Mouse (Mus musculus): ENCODE data around the gene Rangap1. TPM values are rescaled to one million over a fixed set of nuclear protein-coding genes. Genes with fewer than 3 reads are reported as not detected.

Rangap1 gene
- total and polyA plus RNA-seq, 3 experiments = 128 to 207 (median 180) TPM

DNA sequence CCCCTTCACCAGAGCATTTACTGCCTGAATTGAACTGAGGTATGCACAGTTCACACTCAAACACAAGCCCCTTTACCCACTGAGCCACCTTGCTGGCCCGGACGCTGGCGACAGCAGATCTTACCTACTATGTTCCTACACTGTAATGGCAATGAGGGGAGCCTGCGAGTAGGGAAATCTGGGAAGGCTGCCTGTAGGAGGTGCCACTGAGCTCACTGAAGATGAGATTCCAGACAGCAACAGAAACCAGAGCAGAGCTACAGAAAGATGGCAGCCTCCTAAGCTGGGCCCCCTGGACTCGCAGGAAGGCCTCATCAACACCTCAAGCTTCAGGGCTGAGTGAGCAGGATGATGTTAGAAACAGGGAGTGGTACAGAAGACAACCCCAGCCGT lies 26.2 kb downstream of the Rangap1 start:
- Histone ChIP-seq H3K4me2 (ENCODE audit: insufficient read depth, low read depth, poor library complexity, severe bottlenecking) (no peak overlapping the region), H3K4me3 (replicated peaks in 1 of 3; ENCODE audit: low read depth in 2 of 3, low read length in 2 of 3, poor library complexity in 1 of 3) (no peak overlapping the region), H3K27me3 (replicated peaks) (no peaks in the 10 kb centered on the region), H3K27ac (ENCODE audit: insufficient read depth, low read depth) (no peak overlapping the region), H3K79me2 (replicated peaks; ENCODE audit: control insufficient read depth, extremely low read depth, insufficient read depth, poor library complexity, severe bottlenecking) (peaks cover 16% of the 10 kb centered on the region), H3K4me1 (ENCODE audit: control insufficient read depth in 1 of 2, insufficient read depth in 2 of 2) (no peaks in the 10 kb centered on the region), H3K9ac (ENCODE audit: insufficient read depth, low read depth) (no peak overlapping the region), H3K36me3 (replicated peaks in 1 of 2; ENCODE audit: control insufficient read depth in 1 of 2, insufficient read depth in 1 of 2, low read length in 1 of 2) (peaks cover 92 to 98% of the 10 kb centered on the region in 2 experiments), H3K9me3 (replicated peaks; ENCODE audit: low read length) (no peaks in the 10 kb centered on the region)
- TF ChIP-seq IRF4 (IDR thresholded peaks at IDR 0.05; ENCODE audit: low read depth, low read length) (no peak), CTCF (conservative IDR thresholded peaks at IDR 0.05 in 1 of 2, IDR thresholded peaks at IDR 0.05 in 1 of 2; ENCODE audit: low read depth in 2 of 2, low read length in 2 of 2) (peak in 1 of 2 experiments; percentile 20; a peak in 1 of 4 replicates), PAX5 (IDR thresholded peaks at IDR 0.05; ENCODE audit: low read length) (no peak), ZMIZ1 (IDR thresholded peaks at IDR 0.05; ENCODE audit: low read depth, low read length) (no peak), MAZ (IDR thresholded peaks at IDR 0.05; ENCODE audit: low read depth, low read length) (no peak), MEF2A (IDR thresholded peaks at IDR 0.05; ENCODE audit: borderline replicate concordance, low read depth, low read length) (no peak), TCF12 (IDR thresholded peaks at IDR 0.05; ENCODE audit: low read depth, low read length) (no peak)
- in situ Hi-C loops (cut with MboI; ENCODE audit: low pct_ligation_motif_present, low pct_unique_long_range_greater_than_20kb, low sequenced_read_pairs) (loop anchor here (25.0 kb wide), 1 partner anchor 193 kb away; no protein-coding TSS in a partner anchor), dilution Hi-C loops (cut with MboI; ENCODE audit: extremely low pct_ligation_motif_present, extremely low pct_unique_long_range_greater_than_20kb, low sequenced_read_pairs) (no loop called here)
- DNase-seq (ENCODE audit: extremely low read depth) = no peak

DNA sequence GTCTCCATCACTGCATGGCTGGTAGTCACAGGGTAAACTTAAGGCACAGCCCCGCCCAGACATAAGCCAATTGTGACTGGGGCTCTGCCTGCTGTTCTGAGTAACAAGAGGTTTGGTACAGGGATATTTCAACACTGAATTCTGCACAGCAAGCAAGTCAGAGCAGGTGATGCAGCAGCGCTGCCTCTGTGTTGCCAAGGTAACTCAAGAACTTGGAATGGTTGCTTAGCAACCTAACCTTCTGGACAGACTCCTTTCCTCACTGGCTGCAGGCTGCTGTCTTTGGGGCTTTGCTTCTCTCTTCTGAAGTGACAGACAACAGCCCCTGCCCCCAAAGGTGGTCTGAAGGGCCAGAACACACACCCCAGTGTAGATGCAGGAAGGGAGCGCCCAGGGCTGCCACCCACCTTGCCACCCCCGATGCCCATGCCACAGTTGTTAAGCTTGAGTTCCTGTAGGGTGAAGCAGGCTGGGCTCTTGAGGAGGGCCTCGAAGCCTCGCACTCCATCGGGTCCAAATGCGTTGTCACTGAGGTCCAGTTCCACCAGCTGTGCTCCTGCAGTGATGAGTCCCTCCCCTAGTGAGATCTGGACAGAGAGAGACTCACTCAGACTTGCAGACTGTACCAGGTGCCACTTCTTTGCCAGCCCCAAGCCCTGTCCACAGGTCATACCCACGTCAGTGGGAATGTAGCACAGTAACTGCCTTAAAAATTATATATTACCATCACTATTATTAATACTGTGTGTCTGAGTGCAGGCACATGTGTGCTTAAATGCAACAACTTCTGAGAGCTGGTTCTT lies 26.8 kb downstream of the Rangap1 start:
- dilution Hi-C loops (cut with MboI; ENCODE audit: extremely low pct_ligation_motif_present, extremely low pct_unique_long_range_greater_than_20kb, low sequenced_read_pairs) = no loop called here
- Histone ChIP-seq H3K79me2 (replicated peaks; ENCODE audit: control insufficient read depth, extremely low read depth, insufficient read depth, poor library complexity, severe bottlenecking) (peaks cover 10% of the 10 kb centered on the region), H3K9ac (ENCODE audit: insufficient read depth, low read depth) (no peak overlapping the region), H3K4me2 (ENCODE audit: insufficient read depth, low read depth, poor library complexity, severe bottlenecking) (no peak overlapping the region), H3K9me3 (replicated peaks; ENCODE audit: low read length) (no peaks in the 10 kb centered on the region), H3K4me1 (ENCODE audit: control insufficient read depth in 1 of 2, insufficient read depth in 2 of 2) (no peaks in the 10 kb centered on the region), H3K36me3 (replicated peaks in 1 of 2; ENCODE audit: control insufficient read depth in 1 of 2, insufficient read depth in 1 of 2, low read length in 1 of 2) (peaks cover 93 to 98% of the 10 kb centered on the region in 2 experiments), H3K4me3 (replicated peaks in 1 of 3; ENCODE audit: low read depth in 2 of 3, low read length in 2 of 3, poor library complexity in 1 of 3) (no peak overlapping the region), H3K27ac (ENCODE audit: insufficient read depth, low read depth) (no peak overlapping the region), H3K27me3 (replicated peaks) (no peaks in the 10 kb centered on the region)
- TF ChIP-seq IRF4 (IDR thresholded peaks at IDR 0.05; ENCODE audit: low read depth, low read length) (no peak), CHD2 (IDR thresholded peaks at IDR 0.05; ENCODE audit: low read length) (no peak), TCF12 (IDR thresholded peaks at IDR 0.05; ENCODE audit: low read depth, low read length) (no peak), CHD1 (IDR thresholded peaks at IDR 0.05; ENCODE audit: low read depth, low read length) (no peak), NELFE (IDR thresholded peaks at IDR 0.05; ENCODE audit: low read depth, low read length) (no peak), CTCF (conservative IDR thresholded peaks at IDR 0.05 in 1 of 2, IDR thresholded peaks at IDR 0.05 in 1 of 2; ENCODE audit: low read depth in 2 of 2, low read length in 2 of 2) (no peak), BHLHE40 (IDR thresholded peaks at IDR 0.05; ENCODE audit: low read depth, low read length) (no peak), HCFC1 (IDR thresholded peaks at IDR 0.05; ENCODE audit: low read depth, low read length) (no peak), KAT2A (IDR thresholded peaks at IDR 0.05; ENCODE audit: insufficient replicate concordance, low read length) (no peak), ELF1 (IDR thresholded peaks at IDR 0.05; ENCODE audit: low read depth, low read length) (no peak), USF1 (IDR thresholded peaks at IDR 0.05; ENCODE audit: low read depth, low read length) (no peak), JUND (conservative IDR thresholded peaks at IDR 0.05; ENCODE audit: low read depth, low read length) (no peak), RCOR1 (conservative IDR thresholded peaks at IDR 0.05; ENCODE audit: low read depth, low read length) (no peak), UBTF (IDR thresholded peaks at IDR 0.05; ENCODE audit: low read depth, low read length) (no peak), ZKSCAN1 (IDR thresholded peaks at IDR 0.05; ENCODE audit: borderline replicate concordance, low read depth, low read length) (no peak), RAD21 (IDR thresholded peaks at IDR 0.05; ENCODE audit: low read depth, low read length) (no peak), TBP (conservative IDR thresholded peaks at IDR 0.05; ENCODE audit: low read depth, low read length) (no peak), MEF2A (IDR thresholded peaks at IDR 0.05; ENCODE audit: borderline replicate concordance, low read depth, low read length) (no peak)
- in situ Hi-C loops (cut with MboI; ENCODE audit: low pct_ligation_motif_present, low pct_unique_long_range_greater_than_20kb, low sequenced_read_pairs) = loop anchor here (25.0 kb wide), 1 partner anchor 194 kb away; no protein-coding TSS in a partner anchor
- no peak for DNase-seq (ENCODE audit: extremely low read depth)
